33 mouse cellular contexts compared by ENCODE assay signal in genomic region chr7:111712797-111713196, GRCm38 (mm10).
DNase-seq lines count a peak whose midpoint lies in the region; ATAC-seq and TF ChIP-seq lines count a peak whose summit lies in the region.
"Had no signal": no experiment of that assay in that cellular context is flagged by ENCODE, and none has a peak within 500 bp of the region (broad histone marks: within the 10 kb centered on the region; RNA-seq: fewer than 3 reads in every experiment).

No protein-coding gene starts in this region.

- no peak for TF ChIP-seq CTCF in heart, adult 2 months (IDR thresholded peaks at IDR 0.05)
- no peak for TF ChIP-seq CTCF in lung, adult 2 months (IDR thresholded peaks at IDR 0.05; ENCODE audit: insufficient read depth, low read length)

- TF ChIP-seq POLR2A in heart, adult 2 months (IDR thresholded peaks at IDR 0.05; ENCODE audit: insufficient read depth, low read depth, low read length), result no peak
- TF ChIP-seq POLR2A in lung, adult 2 months (IDR thresholded peaks at IDR 0.05; ENCODE audit: borderline replicate concordance, extremely low read depth, low read depth, low read length), result no peak

- no peak for DNase-seq in heart, adult 2 months
- DNase-seq in heart, postnatal 36 days, result no peak
- DNase-seq in lung, adult 2 months, result no peak
- DNase-seq in left cerebral cortex, adult 18-20 months (ENCODE audit: low spot score in 2 of 2), result no peak
- no peak for DNase-seq in left cerebral cortex, postnatal 4 days
- DNase-seq in embryo, embryonic 10 days (ENCODE audit: low spot score), result no peak
- DNase-seq: adrenal gland, adult 2 months; adrenal gland, postnatal 36 days; cerebellum, adult 11 months; cerebellum, adult 9-10 months; cerebellum, postnatal 36 days; gastrocnemius, adult 2 months; gastrocnemius, postnatal 36 days; kidney, adult 18-20 months; kidney, postnatal 25 days; lung, postnatal 36 days; midbrain, embryonic 14.5 days; right cerebral cortex, adult 18-20 months; right cerebral cortex, postnatal 4 days; thymus, adult 18-20 months; thymus, postnatal 25 days had no signal

- H3K79me2 ChIP-seq in heart, adult 2 months (replicated peaks; ENCODE audit: control insufficient read depth, insufficient read depth, low read length), result no peaks in the 10 kb centered on the region

- no peaks in the 10 kb centered on the region for H3K27me3 ChIP-seq in heart, adult 2 months (ENCODE audit: control insufficient read depth, insufficient read depth, low read length)
- H3K27me3 ChIP-seq in lung, embryonic 15.5 days, result no peaks in the 10 kb centered on the region
- H3K27me3 ChIP-seq: embryonic facial prominence, embryonic 13.5 days; forebrain, embryonic 15.5 days; heart, embryonic 15.5 days; hindbrain, embryonic 15.5 days; kidney, embryonic 15.5 days; limb, embryonic 12.5 days; liver, embryonic 15.5 days had no signal

- no peaks in the 10 kb centered on the region for H3K9me3 ChIP-seq in lung, embryonic 15.5 days
- H3K9me3 ChIP-seq: embryonic facial prominence, embryonic 13.5 days; forebrain, embryonic 10.5 days; forebrain, embryonic 15.5 days; heart, embryonic 15.5 days; hindbrain, embryonic 15.5 days; kidney, embryonic 15.5 days; limb, embryonic 12.5 days; liver, embryonic 15.5 days had no signal

- no peak overlapping the region for H3K4me2 ChIP-seq in lung, embryonic 15.5 days
- H3K4me2 ChIP-seq: embryonic facial prominence, embryonic 13.5 days; forebrain, embryonic 15.5 days; heart, embryonic 15.5 days; hindbrain, embryonic 15.5 days; kidney, embryonic 15.5 days; limb, embryonic 12.5 days; liver, embryonic 15.5 days had no signal

- no peak overlapping the region for H3K4me3 ChIP-seq in heart, adult 2 months
- no peak overlapping the region for H3K4me3 ChIP-seq in lung, embryonic 15.5 days
- no peak overlapping the region for H3K4me3 ChIP-seq in lung, adult 2 months (replicated peaks; ENCODE audit: extremely low read depth, low read depth, low read length)
- H3K4me3 ChIP-seq: embryonic facial prominence, embryonic 13.5 days; forebrain, embryonic 10.5 days; forebrain, embryonic 15.5 days; gastrocnemius, adult 2 months; heart, embryonic 15.5 days; hindbrain, embryonic 15.5 days; kidney, embryonic 15.5 days; limb, embryonic 12.5 days; liver, embryonic 15.5 days had no signal

- TF ChIP-seq EP300 in heart, adult 2 months (IDR thresholded peaks at IDR 0.05; ENCODE audit: insufficient read depth, low read depth, low read length), result no peak

- H3K27ac ChIP-seq in heart, adult 2 months, result peak overlapping the region; percentile 61
- 0 out of 2 replicates have a peak overlapping the region, but pooled peaks have one; percentile 22 for H3K27ac ChIP-seq in lung, embryonic 15.5 days
- H3K27ac ChIP-seq: embryonic facial prominence, embryonic 13.5 days; forebrain, embryonic 10.5 days; forebrain, embryonic 15.5 days; hindbrain, embryonic 15.5 days; kidney, embryonic 15.5 days; limb, embryonic 12.5 days; liver, embryonic 15.5 days; stomach, postnatal 0 days had no signal

- intact Hi-C loops in heart, adult 2 months (cut with DNase I), result no loop called here
- intact Hi-C loops in heart, postnatal 36 days (cut with DNase I), result no loop called here
- intact Hi-C loops in left cerebral cortex, postnatal 4 days (cut with DNase I), result no loop called here

- H3K36me3 ChIP-seq in heart, adult 2 months (ENCODE audit: control insufficient read depth, insufficient read depth, low read length), result no peaks in the 10 kb centered on the region
- no peaks in the 10 kb centered on the region for H3K36me3 ChIP-seq in lung, embryonic 15.5 days
- H3K36me3 ChIP-seq: embryonic facial prominence, embryonic 13.5 days; forebrain, embryonic 10.5 days; forebrain, embryonic 15.5 days; heart, embryonic 15.5 days; hindbrain, embryonic 15.5 days; kidney, embryonic 15.5 days; limb, embryonic 12.5 days; liver, embryonic 15.5 days had no signal

- ATAC-seq in lung, embryonic 15.5 days (ENCODE audit: borderline replicate concordance, extremely low read depth, low FRiP score, low TSS enrichment), result no peak
- peak; percentile 59 for ATAC-seq in granulocyte monocyte progenitor cell, adult 5-6 weeks (replicated peaks; ENCODE audit: poor library complexity, severe bottlenecking)
- ATAC-seq: activated CD4-positive, CD25-positive, alpha-beta regulatory T cell, adult 4 months; forebrain, embryonic 15.5 days had no signal

- no peak overlapping the region for H3K9ac ChIP-seq in heart, adult 2 months (ENCODE audit: low read depth, low read length)
- no peak overlapping the region for H3K9ac ChIP-seq in lung, embryonic 15.5 days
- H3K9ac ChIP-seq: embryonic facial prominence, embryonic 13.5 days; forebrain, embryonic 15.5 days; heart, embryonic 15.5 days; hindbrain, embryonic 15.5 days; kidney, embryonic 15.5 days; limb, embryonic 12.5 days; liver, embryonic 15.5 days had no signal

- H3K4me1 ChIP-seq in heart, adult 2 months (ENCODE audit: control insufficient read depth, insufficient read depth, low read length), result peaks cover 30% of the 10 kb centered on the region
- peaks cover 23% of the 10 kb centered on the region for H3K4me1 ChIP-seq in lung, embryonic 15.5 days
- peaks cover 33% of the 10 kb centered on the region for H3K4me1 ChIP-seq in lung, adult 2 months (ENCODE audit: control insufficient read depth, insufficient read depth, low read length)
- H3K4me1 ChIP-seq: forebrain, embryonic 10.5 days; forebrain, embryonic 15.5 days; hindbrain, embryonic 15.5 days; limb, embryonic 12.5 days had no signal

- WGBS in heart, adult 2 months, result 64% methylated on average over 4 of the region's 4 CpGs
- WGBS in lung, embryonic 15.5 days, result 75% methylated on average over 4 of the region's 4 CpGs
- WGBS in lung, adult 2 months, result 73% methylated on average over 4 of the region's 4 CpGs
